Mouse (Mus musculus) heart, embryonic 11.5 days (tissue): Measurements from ENCODE around the gene Rhobtb1. TPM values are rescaled to one million over a fixed set of nuclear protein-coding genes. Genes with fewer than 3 reads are reported as not detected.

Experiments used
- ATAC-seq: fragments of 200-750 bp; cut with Nextera tagmentation; replicated peaks from 2 replicates; pipeline ENCODE4 v1.8.0; 2017; ENCODE audit warnings: moderate library complexity; ENCODE audit not compliant: insufficient number of reproducible peaks, low FRiP score, low TSS enrichment
- H3K27ac ChIP-seq: fragments of 300-500 bp; sonication (generic); 2 replicates; pipeline ENCODE4 v1.5.1; 2014; ENCODE audit warnings: mild to moderate bottlenecking, low read depth, low read length
- H3K27me3 ChIP-seq: fragments of 300-500 bp; sonication (generic); 2 replicates; pipeline ENCODE4 v1.6.1; 2014; ENCODE audit warnings: mild to moderate bottlenecking, low read length, mixed read lengths; ENCODE audit not compliant: control insufficient read depth, insufficient read depth
- H3K36me3 ChIP-seq: fragments of 300-500 bp; sonication (generic); 2 replicates; pipeline ENCODE4 v1.6.1; 2014; ENCODE audit warnings: mild to moderate bottlenecking, low read length, moderate library complexity, mixed read lengths; ENCODE audit not compliant: control insufficient read depth, insufficient read depth
- H3K4me1 ChIP-seq: fragments of 300-500 bp; sonication (generic); 2 replicates; pipeline ENCODE4 v1.6.1; 2014; ENCODE audit warnings: low read length; ENCODE audit not compliant: control insufficient read depth, insufficient read depth
- H3K4me2 ChIP-seq: fragments of 300-500 bp; sonication (generic); 2 replicates; pipeline ENCODE4 v1.6.1; 2014; ENCODE audit warnings: mild to moderate bottlenecking, moderate library complexity
- H3K4me3 ChIP-seq: fragments of 300-500 bp; sonication (generic); 2 replicates; pipeline ENCODE4 v1.5.1; 2014; ENCODE audit warnings: low read depth, low read length
- H3K9ac ChIP-seq: fragments of 300-500 bp; sonication (generic); 2 replicates; pipeline ENCODE4 v1.6.1; 2014; ENCODE audit warnings: mild to moderate bottlenecking, low read depth, low read length, moderate library complexity
- H3K9me3 ChIP-seq: fragments of 300-500 bp; sonication (generic); replicated peaks from 2 replicates; pipeline ENCODE4 v1.6.1; 2016; ENCODE audit warnings: low read length; ENCODE audit not compliant: control insufficient read depth
- WGBS: fragments of 180-500 bp; shearing (Covaris S2); extraction: QIAGEN DNeasy Blood & Tissue Kit; methylation state at CpG from one replicate; pipeline ENCODE4 v1.1.7; 2014; ENCODE audit not compliant: insufficient replicate concordance; 5-methylcytosine and 5-hydroxymethylcytosine counted together
- polyA plus RNA-seq: library from polyadenylated mRNA; unstranded; fragments of >200 nt; fragmentation: Nextera tagmentation; extraction: Ambion mirVana; gene quantifications from 2 replicates; pipeline ENCODE4 v1.2.1, GENCODE M21; 2014

Gene Rhobtb1
- polyA plus RNA-seq, 1 experiment from 2014 or later: 31.1 TPM

DNA sequence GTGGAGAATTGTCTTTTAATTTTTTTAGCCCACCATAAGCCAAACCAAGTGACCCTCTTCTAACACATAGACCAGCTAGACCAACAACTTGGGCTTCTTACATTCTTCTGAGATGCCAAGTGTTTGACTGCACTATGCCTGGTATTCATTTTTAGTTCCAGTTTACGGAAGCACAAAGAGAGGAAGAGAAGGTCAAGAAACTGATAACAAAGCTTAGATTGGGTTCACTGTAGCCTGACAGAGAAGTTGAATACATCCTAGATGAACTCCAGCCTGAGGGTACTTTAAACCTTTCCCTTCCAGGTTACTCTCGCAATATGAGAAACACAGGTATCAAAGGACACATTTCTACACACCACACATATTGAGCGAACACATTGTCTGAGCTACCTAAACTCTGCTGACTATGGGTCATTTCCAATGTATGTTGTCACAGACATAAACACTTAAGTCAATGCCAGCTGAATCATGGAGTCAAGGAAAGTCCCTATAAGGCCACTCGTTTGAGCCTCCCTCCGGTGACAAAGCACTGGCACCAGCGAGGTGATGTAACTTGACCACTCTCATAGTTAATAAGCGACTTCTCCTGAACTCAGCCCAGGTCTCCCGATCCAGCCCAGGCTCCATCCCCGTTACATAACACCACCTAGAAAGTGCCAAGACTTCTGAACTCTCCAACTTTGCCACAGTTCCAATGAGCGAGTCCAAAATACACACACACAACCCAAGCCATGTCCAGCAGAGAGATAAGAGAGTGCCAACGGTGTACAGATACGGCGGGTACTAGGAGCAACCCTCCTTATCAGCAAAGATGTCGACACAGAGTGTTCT, 67.4 kb downstream of the Rhobtb1 start:
- ATAC-seq: no peak
- Histone ChIP-seq H3K36me3 (peaks cover 10% of the 10 kb centered on the region; the same call in 1 of the 2 replicates), H3K27ac (no peak overlapping the region), H3K4me2 (no peak overlapping the region), H3K4me3 (no peak overlapping the region), H3K9me3 (no peaks in the 10 kb centered on the region), H3K4me1 (peaks cover 23% of the 10 kb centered on the region), H3K9ac (no peak overlapping the region), H3K27me3 (no peaks in the 10 kb centered on the region)
- 53% methylated on average over 14 of the region's 14 CpGs for WGBS

DNA sequence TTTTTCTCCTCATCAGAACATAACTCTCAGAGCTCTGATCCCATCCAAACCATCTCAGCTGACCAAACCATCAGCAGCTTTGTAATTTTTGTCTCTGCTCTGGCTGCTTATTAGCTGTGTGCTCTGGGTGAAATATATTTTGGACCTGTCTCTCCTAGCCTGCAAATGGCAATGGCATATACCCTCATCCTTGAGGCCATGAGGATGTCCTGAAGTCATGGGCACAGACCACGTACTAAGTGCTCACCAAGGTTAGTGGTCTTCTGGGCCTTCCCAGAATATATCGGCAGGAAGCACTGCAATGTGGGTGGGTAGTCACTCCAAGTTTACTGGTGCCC, 68.0 kb downstream of the Rhobtb1 start:
- Histone ChIP-seq H3K9ac (no peak overlapping the region), H3K4me1 (peaks cover 18% of the 10 kb centered on the region), H3K36me3 (peaks cover 10% of the 10 kb centered on the region; the same call in 1 of the 2 replicates), H3K4me2 (no peak overlapping the region), H3K27ac (peak overlapping the region; percentile 22; the same call in 1 of the 2 replicates), H3K9me3 (no peaks in the 10 kb centered on the region), H3K27me3 (no peaks in the 10 kb centered on the region), H3K4me3 (no peak overlapping the region)
- WGBS: 69% methylated on average over 2 of the region's 2 CpGs
- ATAC-seq: no peak

GRCm38 (mm10) chr10:69220296-69220695, 69.1 kb downstream of the Rhobtb1 start:
- Histone ChIP-seq H3K9me3 (no peaks in the 10 kb centered on the region), H3K4me2 (no peak overlapping the region), H3K4me1 (peaks cover 15% of the 10 kb centered on the region), H3K27ac (no peak overlapping the region), H3K36me3 (peaks cover 10% of the 10 kb centered on the region; the same call in 1 of the 2 replicates), H3K27me3 (no peaks in the 10 kb centered on the region), H3K4me3 (no peak overlapping the region), H3K9ac (no peak overlapping the region)
- WGBS: 82% methylated on average over 6 of the region's 6 CpGs
- ATAC-seq: no peak

- no peak for ATAC-seq
- peaks cover 10% of the 10 kb centered on the region; the same call in 1 of the 2 replicates for H3K36me3 ChIP-seq
- peaks cover 20% of the 10 kb centered on the region for H3K4me1 ChIP-seq
- no peak overlapping the region for H3K4me3 ChIP-seq
- WGBS: 78% methylated on average over 9 of the region's 9 CpGs
- H3K9me3 ChIP-seq: no peaks in the 10 kb centered on the region
- H3K4me2 ChIP-seq: no peak overlapping the region
- no peaks in the 10 kb centered on the region for H3K27me3 ChIP-seq
- H3K27ac ChIP-seq: no peak overlapping the region
- H3K9ac ChIP-seq: no peak overlapping the region
Observed at GRCm38 (mm10) chr10:69221148-69221547, 69.9 kb downstream of the Rhobtb1 start.

DNA sequence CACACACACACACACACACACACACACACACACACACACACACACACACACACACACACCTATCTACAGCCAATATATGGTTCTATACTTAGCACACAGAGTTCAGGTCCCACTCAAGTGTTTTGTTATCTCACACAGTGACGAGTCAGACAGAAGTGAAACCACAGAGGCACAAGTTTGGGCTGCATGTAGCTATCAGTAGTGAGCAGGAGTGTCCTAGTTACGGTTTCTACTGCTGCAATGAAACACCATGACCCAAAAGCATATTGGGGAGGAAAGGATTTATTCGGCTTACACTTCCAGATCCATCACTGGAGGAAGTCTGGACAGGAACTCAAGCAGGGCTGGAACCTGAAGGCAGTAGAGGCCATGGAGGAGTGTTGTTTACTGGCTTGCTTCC, 70.7 kb downstream of the Rhobtb1 start:
- H3K36me3 ChIP-seq: 0 out of 2 replicates have a peak, but pooled peaks cover 6% of the 10 kb centered on the region
- H3K27me3 ChIP-seq: no peaks in the 10 kb centered on the region
- no peaks in the 10 kb centered on the region for H3K9me3 ChIP-seq
- H3K27ac ChIP-seq: 0 out of 2 replicates have a peak overlapping the region, but pooled peaks have one; percentile 29
- no peak overlapping the region for H3K9ac ChIP-seq
- no peak overlapping the region for H3K4me2 ChIP-seq
- peaks cover 20% of the 10 kb centered on the region for H3K4me1 ChIP-seq
- WGBS: 39% methylated on average over 3 of the region's 3 CpGs
- H3K4me3 ChIP-seq: no peak overlapping the region
- ATAC-seq: no peak

DNA sequence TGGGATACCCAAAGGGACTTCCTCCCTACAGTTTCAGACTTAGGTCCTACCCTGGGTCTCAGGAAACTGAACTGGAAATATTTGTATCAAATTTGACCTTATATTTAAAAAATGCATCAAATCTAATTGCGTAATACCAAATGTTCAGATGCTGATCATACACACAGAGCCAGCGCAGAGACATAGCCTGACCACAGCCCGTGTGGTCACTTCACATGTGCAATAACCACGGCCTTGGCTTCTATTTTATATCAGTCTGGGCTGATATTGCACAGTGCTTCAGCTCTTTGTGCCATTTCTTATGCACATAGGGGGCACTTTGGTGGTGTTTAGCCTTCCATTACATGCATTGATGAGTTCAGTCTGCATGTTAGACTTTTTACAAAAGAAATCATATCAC, 72.0 kb downstream of the Rhobtb1 start:
- Histone ChIP-seq H3K4me2 (no peak overlapping the region), H3K9ac (no peak overlapping the region)
- 95% methylated on average over 4 of the region's 4 CpGs for WGBS

GRCm38 (mm10) chr10:69224276-69224675, 73.0 kb downstream of the Rhobtb1 start:
- H3K4me3 ChIP-seq: no peak overlapping the region
- H3K4me2 ChIP-seq: no peak overlapping the region
- ATAC-seq: no peak
- no peak overlapping the region for H3K27ac ChIP-seq
- 70% methylated on average over 7 of the region's 7 CpGs for WGBS
- H3K9me3 ChIP-seq: no peaks in the 10 kb centered on the region
- no peak overlapping the region for H3K9ac ChIP-seq
- H3K36me3 ChIP-seq: no peaks in the 10 kb centered on the region
- H3K4me1 ChIP-seq: peaks cover 7% of the 10 kb centered on the region
- H3K27me3 ChIP-seq: no peaks in the 10 kb centered on the region

More for the DNA sequence above, 72.0 kb downstream of the Rhobtb1 start:
- 0 out of 2 replicates have a peak, but pooled peaks cover 3% of the 10 kb centered on the region for H3K36me3 ChIP-seq
- no peak overlapping the region for H3K4me3 ChIP-seq
- no peaks in the 10 kb centered on the region for H3K27me3 ChIP-seq
- no peak for ATAC-seq
- no peak overlapping the region for H3K27ac ChIP-seq
- no peaks in the 10 kb centered on the region for H3K9me3 ChIP-seq
- H3K4me1 ChIP-seq: peaks cover 18% of the 10 kb centered on the region

GRCm38 (mm10) chr10:69225471-69225870, 74.2 kb downstream of the Rhobtb1 start:
- Histone ChIP-seq H3K36me3 (no peaks in the 10 kb centered on the region), H3K9ac (no peak overlapping the region), H3K27me3 (no peaks in the 10 kb centered on the region), H3K27ac (no peak overlapping the region), H3K4me3 (no peak overlapping the region), H3K4me2 (no peak overlapping the region), H3K4me1 (peaks cover 5% of the 10 kb centered on the region), H3K9me3 (no peaks in the 10 kb centered on the region)
- WGBS: 85% methylated on average over 5 of the region's 5 CpGs
- ATAC-seq: no peak

- H3K36me3 ChIP-seq: no peaks in the 10 kb centered on the region
- H3K4me2 ChIP-seq: no peak overlapping the region
- peaks cover 5% of the 10 kb centered on the region for H3K4me1 ChIP-seq
- 43% methylated on average over 8 of the region's 8 CpGs for WGBS
- H3K4me3 ChIP-seq: no peak overlapping the region
- no peak for ATAC-seq
- H3K27me3 ChIP-seq: no peaks in the 10 kb centered on the region
- H3K9ac ChIP-seq: no peak overlapping the region
- H3K27ac ChIP-seq: no peak overlapping the region
- no peaks in the 10 kb centered on the region for H3K9me3 ChIP-seq
Observed at GRCm38 (mm10) chr10:69225951-69226350, 74.7 kb downstream of the Rhobtb1 start.
